Mouse (Mus musculus) spleen, postnatal 0 days (tissue): ENCODE measurements around the gene Mapre3. TPM values are rescaled to one million over a fixed set of nuclear protein-coding genes. Genes with fewer than 3 reads are reported as not detected.

Experiments
- polyA plus RNA-seq: library from polyadenylated mRNA; unstranded; fragments of >200 nt; fragmentation: Nextera tagmentation; extraction: Ambion mirVana; gene quantifications from 2 replicates; pipeline ENCODE4 v1.2.1, GENCODE M21; 2015

The Mapre3 gene
- polyA plus RNA-seq = 3.3 and 4.7 TPM in 2 replicates

GRCm38 (mm10) chr5:30814424-30815119 lies at the start of gene Mapre3:
Gene Mapre3, plus strand, starts transcription at chr5:30814641.

GRCm38 (mm10) chr5:30867712-30868111 lies 53.3 kb downstream of the Mapre3 start, which contains the start of gene Tmem214:
Gene Tmem214, plus strand, starts transcription at chr5:30868012.

GRCm38 (mm10) chr5:30888337-30889087 lies 74.1 kb downstream of the Mapre3 start, which contains the start of gene Agbl5:
Gene Agbl5, plus strand, starts transcription at chr5:30888694.

GRCm38 (mm10) chr5:30907413-30908059 lies 93.1 kb downstream of the Mapre3 start, which contains the start of gene Ost4:
Gene Ost4, minus strand, starts transcription at chr5:30907788.

GRCm38 (mm10) chr5:30913060-30913841 lies 98.8 kb downstream of the Mapre3 start, which contains the start of gene Emilin1:
Gene Emilin1, plus strand, starts transcription at chr5:30913402.

Other genes starting within 250 kb of the Mapre3 start
- 1.5 and 2.7 TPM in 2 replicates for gene Kcnk3, start 226.5 kb upstream of the Mapre3 start, polyA plus RNA-seq
- 8.8 and 15.2 TPM in 2 replicates for gene Slc35f6, start 166.7 kb upstream of the Mapre3 start, polyA plus RNA-seq
- 329 and 365 TPM in 2 replicates for gene Cenpa, start 147.9 kb upstream of the Mapre3 start, polyA plus RNA-seq
- 0.36 and 0.65 TPM in 2 replicates for gene Dpysl5, start 103.1 kb upstream of the Mapre3 start, polyA plus RNA-seq
- 23.9 and 27.9 TPM in 2 replicates for gene Tmem214, start 53.4 kb downstream of the Mapre3 start, polyA plus RNA-seq
- 4.5 and 6.0 TPM in 2 replicates for gene Agbl5, start 74.1 kb downstream of the Mapre3 start, polyA plus RNA-seq
- 368 TPM in 2 replicates for gene Ost4, start 93.1 kb downstream of the Mapre3 start, polyA plus RNA-seq
- gene Emilin1, start 98.8 kb downstream of the Mapre3 start, polyA plus RNA-seq = 90.2 and 121 TPM in 2 replicates
- 40.3 and 50.8 TPM in 2 replicates for gene Khk, start 106.8 kb downstream of the Mapre3 start, polyA plus RNA-seq
- 0.46 and 0.78 TPM in 2 replicates for gene Cgref1, start 130.9 kb downstream of the Mapre3 start, polyA plus RNA-seq
- 80.8 and 94.5 TPM in 2 replicates for gene Preb, start 145.7 kb downstream of the Mapre3 start, polyA plus RNA-seq
- 0.67 and 0.78 TPM in 2 replicates for gene Tcf23, start 154.0 kb downstream of the Mapre3 start, polyA plus RNA-seq
- 82.7 and 102 TPM in 2 replicates for gene Atraid, start 233.7 kb downstream of the Mapre3 start, polyA plus RNA-seq
- gene Slc5a6, start 234.3 kb downstream of the Mapre3 start, polyA plus RNA-seq = 2.3 and 3.0 TPM in 2 replicates
- 13.9 and 14.0 TPM in 2 replicates for gene Cad, start 240.1 kb downstream of the Mapre3 start, polyA plus RNA-seq